Mouse (Mus musculus) neutrophil, adult 5-6 weeks (primary cell): ENCODE measurements around the gene Mypop. TPM values are rescaled to one million over a fixed set of nuclear protein-coding genes. Genes with fewer than 3 reads are reported as not detected.

Experiments used
- ATAC-seq: fragments of 151-379, 151-347 bp; 2 replicates; pipeline ENCODE4 v1.8.0; 2017; ENCODE audit warnings: mild to moderate bottlenecking, moderate TSS enrichment; ENCODE audit not compliant: insufficient number of reproducible peaks, poor library complexity, low FRiP score, severe bottlenecking; ENCODE audit errors: extremely low read depth
- total RNA-seq: library from RNA; stranded (forward); fragments of 200-1000 nt; gene quantifications from 2 replicates; pipeline ENCODE4 v1.2.3, GENCODE M21; 2017

Mypop gene
- total RNA-seq, 1 experiment from 2014 or later: 2.0 TPM

DNA sequence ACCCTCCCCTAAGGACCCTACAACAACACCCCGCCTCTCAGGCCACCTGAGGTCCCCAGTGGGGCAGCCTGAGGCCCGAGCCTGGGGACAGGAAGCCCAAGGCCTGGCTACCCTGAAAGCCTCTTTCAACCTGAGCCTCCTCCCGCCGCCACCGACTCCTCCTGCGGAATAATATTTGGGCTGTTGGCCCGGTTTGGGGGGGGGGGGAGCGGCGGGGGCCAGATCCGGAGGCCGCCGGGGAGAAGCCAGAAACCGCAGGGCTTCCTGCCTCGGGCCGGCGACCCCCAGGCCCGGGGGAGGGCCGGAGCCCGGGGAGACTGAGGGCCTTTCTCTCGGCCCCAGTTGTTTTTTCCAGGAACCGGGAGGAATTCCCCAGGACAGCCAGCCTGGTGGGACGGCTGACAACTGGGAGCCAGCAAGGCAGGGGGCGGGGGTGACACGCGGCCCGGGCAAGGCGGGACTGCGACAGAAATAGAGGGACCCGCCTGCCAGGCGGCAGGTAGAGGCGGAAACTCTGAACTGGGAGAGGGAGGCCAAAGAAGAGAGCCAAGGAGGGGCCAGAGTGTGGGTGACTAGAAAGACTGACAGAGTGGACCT is 21.1 kb downstream of the Mypop start:
- ATAC-seq: no peak

DNA sequence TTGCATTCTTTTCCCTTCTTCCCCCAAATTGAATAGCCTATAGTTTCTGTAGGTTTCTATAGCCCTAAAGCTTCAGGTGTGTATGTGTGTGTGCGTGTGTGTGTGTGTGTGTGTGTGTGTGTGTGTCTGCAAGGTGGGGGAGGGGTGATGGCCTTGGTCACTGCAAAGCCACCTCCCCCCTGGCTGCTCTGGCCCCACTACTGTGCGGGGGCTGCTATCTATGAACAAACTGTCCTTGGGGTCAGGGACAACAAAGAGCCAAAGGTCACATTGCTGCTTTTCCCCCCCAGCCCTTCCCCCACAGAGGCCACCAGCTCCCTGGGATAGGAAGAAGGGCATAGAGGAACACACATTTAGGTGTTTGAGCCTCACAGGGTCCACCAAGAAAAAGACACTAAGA is 21.8 kb downstream of the Mypop start:
- ATAC-seq: no peak

- ATAC-seq: no peak
Observed at GRCm38 (mm10) chr7:19014452-19014851, 23.4 kb downstream of the Mypop start.

DNA sequence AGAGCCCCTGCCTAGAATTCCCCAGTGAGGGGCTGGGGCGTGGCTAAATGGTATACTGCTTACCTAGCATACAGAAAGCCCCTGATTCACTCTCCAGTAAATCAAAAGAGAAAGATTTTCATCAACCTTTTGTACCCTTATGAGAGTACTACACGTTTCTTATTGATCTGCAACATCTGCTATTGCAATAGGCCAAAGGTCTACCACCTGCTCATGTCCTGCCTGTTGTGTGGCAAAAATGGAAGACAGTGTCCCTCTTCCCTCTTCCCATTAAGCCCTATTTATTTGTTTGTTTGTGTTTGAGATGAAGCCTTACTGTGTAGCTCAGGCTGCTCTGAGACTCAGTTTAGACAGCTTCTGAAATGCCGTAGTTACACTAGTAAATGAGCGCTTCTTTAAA is 25.0 kb downstream of the Mypop start:
- no peak for ATAC-seq

DNA sequence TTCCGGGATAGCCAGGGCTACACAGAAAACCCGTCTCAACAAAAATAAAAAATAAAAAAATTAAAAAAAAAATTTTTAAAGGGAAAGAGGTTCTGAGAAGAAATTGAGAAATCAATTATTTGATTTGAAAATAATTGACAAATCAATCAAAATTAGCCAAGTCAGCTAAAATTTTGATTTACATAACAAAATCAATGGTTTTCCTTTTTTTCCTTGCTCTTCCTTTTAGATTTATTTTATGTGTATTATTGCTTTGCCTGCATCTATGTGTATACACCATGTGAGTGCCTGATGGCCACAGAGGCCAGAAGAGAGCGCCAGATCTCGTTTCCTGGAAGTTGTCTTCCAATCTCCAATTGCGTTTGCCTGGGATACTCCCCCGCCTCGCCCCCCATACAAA is 26.9 kb downstream of the Mypop start:
- ATAC-seq: no peak

- no peak for ATAC-seq
Observed at GRCm38 (mm10) chr7:19021048-19021447, 30.0 kb downstream of the Mypop start.

DNA sequence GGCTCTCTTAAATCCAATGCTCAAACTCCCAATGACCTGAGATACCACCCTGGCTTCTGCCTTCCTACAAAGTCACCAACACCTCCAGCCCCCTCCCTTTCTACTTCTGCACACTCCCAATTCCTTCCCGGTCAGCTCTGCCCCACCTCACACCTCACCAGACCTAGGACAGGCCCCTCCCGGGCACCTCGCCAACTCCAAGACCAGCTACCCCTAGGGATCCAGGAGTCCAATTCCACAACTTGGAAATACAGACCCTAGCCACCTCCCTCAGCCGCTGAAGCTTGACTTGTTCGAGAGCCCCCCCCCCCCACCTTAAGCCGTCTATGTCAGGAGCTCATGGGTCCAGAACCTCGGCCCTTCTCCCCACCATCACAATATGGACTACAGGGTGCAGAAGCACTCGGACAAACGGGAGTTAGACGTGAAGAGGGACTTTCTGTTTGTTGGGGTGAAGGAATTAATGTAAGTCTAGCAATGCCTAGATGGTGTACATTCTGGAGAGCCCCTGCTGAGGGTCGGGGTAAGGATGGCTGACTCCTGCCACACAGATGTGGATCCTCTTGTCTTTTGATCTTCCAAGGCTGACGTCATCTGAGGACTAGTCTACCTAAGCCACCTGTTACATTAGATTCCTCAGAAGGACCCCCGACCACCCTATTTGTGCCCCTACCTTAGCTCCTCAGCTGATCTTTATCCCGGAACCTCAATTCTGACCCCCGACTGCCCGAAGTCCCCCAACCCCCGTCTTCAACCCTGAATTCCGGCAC is 31.3 kb downstream of the Mypop start:
- no peak for ATAC-seq

DNA sequence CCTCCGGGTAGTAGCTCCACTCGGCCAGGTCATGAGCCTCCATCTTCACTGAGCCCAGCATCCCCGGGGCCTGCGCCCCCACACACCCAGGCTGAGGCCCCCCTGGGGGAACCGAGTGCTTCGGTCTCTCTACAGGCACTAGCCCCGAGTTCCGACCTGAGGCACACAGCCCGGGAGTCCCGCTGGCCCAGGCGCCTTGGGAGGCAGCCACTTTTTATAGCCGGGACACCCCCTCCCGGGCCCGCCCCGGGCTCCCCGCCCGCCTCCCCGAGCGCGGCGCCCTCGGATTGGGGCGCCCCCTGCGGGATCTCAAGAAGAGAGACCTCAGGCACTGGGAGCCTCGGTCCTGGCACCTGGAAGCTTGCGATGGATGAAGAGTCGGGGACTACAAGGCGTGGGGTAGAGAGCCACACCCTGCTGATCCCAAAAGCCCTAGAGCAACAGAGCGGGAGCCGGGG is 32.3 kb downstream of the Mypop start, which contains the start of gene Foxa3:
Gene Foxa3 (minus strand): TSS at position 182 of the 458 bp plus-strand sequence.
- no peak for ATAC-seq

DNA sequence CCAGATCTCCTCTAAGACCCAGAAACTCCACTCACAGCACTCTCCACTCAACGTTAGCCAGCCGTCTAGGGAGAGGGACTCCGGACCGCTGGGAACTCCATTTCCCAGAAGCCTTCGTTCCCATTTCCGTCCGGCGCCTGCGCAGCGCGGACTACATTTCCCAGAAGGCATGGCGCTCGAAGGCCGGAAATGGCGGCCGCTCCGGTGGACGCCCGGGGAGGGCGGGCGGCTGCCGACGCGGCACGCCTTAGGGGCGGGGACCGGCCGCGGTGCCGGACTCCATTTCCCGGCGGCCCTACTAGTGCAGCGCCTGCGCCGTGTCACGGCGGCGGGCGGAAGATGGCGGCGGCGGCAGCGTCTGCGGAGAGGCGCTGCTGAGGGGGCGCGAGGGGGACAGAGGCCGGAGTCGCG is 33.1 kb downstream of the Mypop start, which contains the start of gene Sympk:
Gene Sympk (plus strand): TSS at position 282 of the 411 bp plus-strand sequence.
- ATAC-seq: peak; percentile 87

DNA sequence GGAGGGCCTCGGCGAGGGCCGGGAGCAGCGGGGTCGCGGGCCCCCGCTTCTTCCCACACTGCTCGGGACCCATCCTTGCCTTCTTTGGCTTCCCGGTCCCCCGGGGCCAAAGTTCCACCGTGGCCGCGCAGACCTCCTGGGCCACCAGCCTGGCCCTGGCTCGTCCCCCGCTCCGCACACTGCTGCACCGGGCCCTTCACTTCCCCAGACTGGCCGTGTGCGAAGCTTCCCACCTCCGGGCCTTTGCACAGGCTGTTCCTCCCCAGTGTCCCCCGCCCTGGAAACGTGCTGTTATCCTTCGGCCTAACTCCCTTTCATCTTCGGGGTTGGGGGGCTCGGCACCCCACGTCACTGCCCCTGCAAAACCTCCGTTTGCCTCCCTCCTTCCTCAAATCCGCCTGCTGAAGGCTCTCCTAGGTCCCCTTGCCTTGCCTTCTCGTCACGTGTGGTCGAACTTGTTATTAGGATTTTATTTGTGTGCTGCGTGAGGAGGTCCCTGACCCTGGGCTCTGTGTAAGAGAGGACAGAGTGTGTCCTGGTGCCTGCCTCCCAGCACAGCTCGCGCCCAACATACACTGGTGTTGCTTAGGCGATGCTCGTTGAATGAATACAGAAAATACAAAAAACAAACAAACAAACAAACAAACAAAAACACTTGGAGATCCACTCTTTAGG is 33.7 kb downstream of the Mypop start:
- ATAC-seq: no peak

GRCm38 (mm10) chr7:19028067-19028466 is 37.0 kb downstream of the Mypop start:
- no peak for ATAC-seq

DNA sequence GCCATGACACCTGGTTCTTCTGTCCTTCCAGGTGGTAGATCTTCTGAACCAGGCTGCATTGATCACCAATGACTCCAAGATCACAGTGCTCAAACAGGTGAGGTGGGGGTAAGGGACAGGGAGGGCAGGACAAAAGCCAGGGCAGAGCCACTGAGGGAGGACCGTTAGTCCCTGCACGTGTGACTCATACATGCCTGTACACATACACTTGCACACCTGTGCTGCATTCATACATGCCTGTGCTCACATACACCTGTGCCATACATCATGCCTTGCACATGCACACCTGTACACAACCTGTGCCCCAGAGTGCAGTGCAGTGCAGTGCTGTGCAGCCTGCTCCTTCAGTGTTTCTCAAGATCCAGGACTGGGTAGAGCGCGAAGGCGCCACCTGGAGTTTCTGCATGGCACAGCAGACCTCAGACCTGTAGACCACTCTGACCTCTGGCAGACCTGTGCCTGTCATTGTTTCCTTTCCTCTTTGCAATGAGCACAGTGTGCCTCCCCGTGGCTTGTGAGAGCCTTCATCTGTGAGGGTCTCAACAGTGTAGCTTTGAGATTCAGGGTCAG is 38.1 kb downstream of the Mypop start:
- peak; percentile 58 for ATAC-seq

GRCm38 (mm10) chr7:19031641-19032040 is 40.6 kb downstream of the Mypop start:
- ATAC-seq: no peak

DNA sequence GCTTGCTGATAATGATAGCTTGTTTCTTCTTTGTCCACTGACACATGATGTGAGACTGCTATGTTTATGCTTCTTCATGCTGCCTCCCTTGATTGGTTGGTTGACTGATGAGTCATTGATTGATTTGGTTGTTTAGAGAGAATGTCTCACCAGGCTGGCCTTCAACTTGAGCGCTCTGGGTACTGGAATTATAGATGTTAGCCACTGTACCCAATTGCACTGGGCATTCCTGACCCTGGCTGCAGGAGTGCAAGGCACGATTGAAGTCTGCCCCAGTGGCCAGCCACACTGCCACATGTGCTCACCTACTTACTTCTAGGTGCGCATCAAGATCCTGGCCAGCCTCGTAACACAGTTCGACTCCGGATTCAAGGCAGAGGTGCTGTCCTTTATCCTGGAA is 53.6 kb downstream of the Mypop start:
- ATAC-seq: no peak

DNA sequence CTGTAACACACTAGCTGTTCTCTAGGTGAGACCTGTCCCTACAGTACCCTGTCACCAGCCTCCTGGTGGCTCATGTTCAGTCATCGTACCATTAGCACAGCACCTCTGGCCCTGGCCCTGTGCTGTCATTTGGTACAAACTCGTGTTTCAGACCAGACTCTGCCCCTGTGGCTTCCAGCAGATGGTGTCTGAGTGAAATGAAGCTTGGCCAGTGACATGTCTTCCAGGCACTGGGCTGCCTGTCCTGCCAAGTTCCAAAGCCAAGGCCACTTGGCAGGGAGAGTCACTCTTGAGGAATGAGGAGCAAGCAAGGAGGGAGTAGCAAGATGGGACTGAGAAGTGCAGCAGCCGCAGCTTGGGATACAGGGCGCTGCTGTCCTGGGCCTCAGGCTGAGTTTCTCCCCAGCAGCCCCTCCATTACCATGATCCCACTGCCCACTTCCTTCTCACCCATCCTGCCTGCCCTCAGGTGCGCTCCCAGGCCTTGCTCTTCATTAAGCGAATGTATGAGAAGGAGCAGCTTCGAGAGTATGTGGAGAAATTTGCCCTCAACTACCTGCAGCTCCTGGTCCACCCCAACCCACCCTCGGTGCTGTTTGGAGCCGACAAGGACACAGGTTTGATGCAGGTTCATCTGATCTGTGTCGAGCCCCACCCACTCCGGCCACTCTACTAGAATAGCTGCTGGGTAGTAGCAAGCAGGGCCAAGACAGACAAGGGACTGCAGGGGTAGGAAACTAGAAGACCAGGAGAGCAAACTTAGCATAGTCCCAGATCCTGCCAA is 55.4 kb downstream of the Mypop start:
- no peak for ATAC-seq

DNA sequence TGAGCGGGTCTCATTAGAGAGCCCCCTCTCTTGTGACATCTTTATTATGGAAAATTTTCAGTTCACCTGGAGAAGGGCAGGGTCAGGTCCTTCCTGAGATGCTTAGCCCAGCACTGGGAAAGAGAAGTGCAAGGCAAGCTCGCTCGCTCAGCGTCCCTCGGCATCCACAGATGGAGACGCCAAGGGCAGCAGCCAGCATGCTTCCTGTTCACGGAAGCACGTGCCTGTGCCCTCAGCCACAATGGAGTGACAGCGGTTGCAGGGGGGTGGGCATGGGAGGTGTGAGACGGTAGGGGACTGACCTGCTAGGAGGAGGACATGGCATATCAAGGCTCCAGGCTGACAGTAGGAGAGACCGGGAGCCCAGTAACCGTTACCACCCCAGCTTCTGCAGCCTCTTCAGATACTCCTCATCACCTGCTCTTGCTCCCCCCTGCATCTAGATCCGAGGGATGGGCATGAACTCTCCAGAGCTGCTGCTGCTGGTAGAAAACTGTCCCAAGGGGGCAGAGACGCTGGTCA is 57.0 kb downstream of the Mypop start:
- no peak for ATAC-seq

DNA sequence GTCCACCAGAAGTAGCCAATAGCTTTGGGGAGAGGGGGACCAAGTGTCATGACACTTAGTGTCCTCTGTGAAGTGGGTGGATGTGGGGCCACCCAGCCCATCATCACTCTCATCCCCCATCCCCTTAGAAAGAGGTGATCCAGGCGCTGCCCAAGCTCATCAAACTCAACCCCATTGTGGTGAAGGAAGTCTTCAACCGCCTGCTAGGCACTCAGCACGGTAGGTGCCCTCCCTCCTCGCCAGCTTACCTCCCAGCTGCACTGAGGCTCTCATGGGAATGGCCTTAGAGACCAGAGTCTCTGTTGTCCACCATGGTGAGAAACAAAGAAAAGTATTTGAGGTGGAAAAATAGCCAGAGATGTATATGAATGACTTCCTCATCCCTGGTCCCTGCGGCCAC is 58.2 kb downstream of the Mypop start:
- no peak for ATAC-seq

DNA sequence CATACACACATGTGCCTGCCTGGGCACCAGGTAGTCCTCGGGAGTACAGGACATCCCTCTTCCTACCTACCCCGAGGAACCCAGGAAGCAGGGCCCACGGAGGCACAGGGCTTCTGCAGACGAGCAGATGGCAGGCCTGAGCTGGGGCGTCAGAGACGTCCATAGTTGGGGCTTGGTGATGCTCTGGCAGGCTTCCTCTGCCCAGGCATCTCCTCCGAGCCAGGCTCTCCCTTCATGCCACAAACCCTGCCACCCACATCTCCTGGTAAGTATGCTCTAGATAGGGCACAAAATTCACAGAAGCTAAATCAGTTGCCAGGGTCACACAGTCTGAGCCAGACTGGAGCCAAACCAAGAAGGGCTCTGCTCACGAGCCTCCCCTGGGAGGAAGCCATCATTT is 59.1 kb downstream of the Mypop start:
- no peak for ATAC-seq

- no peak for ATAC-seq
Observed at GRCm38 (mm10) chr7:19051161-19051560, 60.1 kb downstream of the Mypop start.
